Mouse (Mus musculus) erythroblast, embryonic 14.5 days (primary cell): Measurements from ENCODE around the gene Tcta.
A peak's percentile ranks its signal among the peaks of the same experiment; 100 is the strongest.

Experiments used
- GATA1 ChIP-seq: IDR thresholded peaks from 2 replicates; pipeline ENCODE4 v1.6.1; 2012; ENCODE audit warnings: low read length, inconsistent platforms, mixed read lengths
- TAL1 ChIP-seq: IDR thresholded peaks from 3 replicates; pipeline ENCODE4 v1.6.1; 2012; ENCODE audit warnings: low read length, inconsistent platforms, mixed read lengths

- TF ChIP-seq GATA1 (0 out of 2 replicates have a peak, but pooled peaks have one; percentile 36), TAL1 (no peak)
Observed at GRCm38 (mm10) chr9:108325811-108326210, 19.9 kb upstream of the Tcta start.
